Mouse (Mus musculus) heart, embryonic 16.5 days (tissue): ENCODE results near the gene Zglp1. TPM values are rescaled to one million over a fixed set of nuclear protein-coding genes. Genes with fewer than 3 reads are reported as not detected.

Experiments
- ATAC-seq: fragments of 200-750 bp; cut with Nextera tagmentation; replicated peaks from 2 replicates; pipeline ENCODE4 v1.8.0; 2017; ENCODE audit warnings: moderate number of reproducible peaks; ENCODE audit not compliant: insufficient read depth, low FRiP score; ENCODE audit errors: extremely low read depth
- H3K27ac ChIP-seq: fragments of 300-500 bp; sonication (generic); 2 replicates; pipeline ENCODE4 v1.5.1; 2014; ENCODE audit warnings: mild to moderate bottlenecking, low read length, control low read depth, moderate library complexity
- H3K27me3 ChIP-seq: fragments of 300-500 bp; sonication (generic); 2 replicates; pipeline ENCODE4 v1.6.1; 2014; ENCODE audit warnings: low read length, mixed read lengths; ENCODE audit not compliant: control insufficient read depth, insufficient read depth
- H3K36me3 ChIP-seq: fragments of 300-500 bp; sonication (generic); 2 replicates; pipeline ENCODE4 v1.6.1; 2014; ENCODE audit not compliant: control insufficient read depth, insufficient read depth
- H3K4me1 ChIP-seq: fragments of 300-500 bp; sonication (generic); 2 replicates; pipeline ENCODE4 v1.6.1; 2014; ENCODE audit warnings: low read length, mixed read lengths; ENCODE audit not compliant: control insufficient read depth, insufficient read depth
- H3K4me2 ChIP-seq: fragments of 300-500 bp; sonication (generic); 2 replicates; pipeline ENCODE4 v1.6.1; 2014; ENCODE audit warnings: low read depth, mild to moderate bottlenecking, control low read depth, low read length
- H3K4me3 ChIP-seq: fragments of 300-500 bp; sonication (generic); 2 replicates; pipeline ENCODE4 v1.5.1; 2014; ENCODE audit warnings: mild to moderate bottlenecking, control low read depth, low read length
- H3K9ac ChIP-seq: fragments of 300-500 bp; sonication (generic); 2 replicates; pipeline ENCODE4 v1.6.1; 2014; ENCODE audit warnings: low read length, control low read depth
- H3K9me3 ChIP-seq: fragments of 300-500 bp; sonication (generic); replicated peaks from 2 replicates; pipeline ENCODE4 v1.6.1; 2016; ENCODE audit warnings: low read length; ENCODE audit not compliant: control insufficient read depth
- WGBS: fragments of 180-500 bp; shearing (Covaris S2); extraction: QIAGEN DNeasy Blood & Tissue Kit; methylation state at CpG from one replicate; pipeline ENCODE4 v1.1.7; 2014; 5-methylcytosine and 5-hydroxymethylcytosine counted together
- polyA plus RNA-seq: library from polyadenylated mRNA; unstranded; fragments of >200 nt; fragmentation: Nextera tagmentation; extraction: Ambion mirVana; gene quantifications from 2 replicates; pipeline ENCODE4 v1.2.1, GENCODE M21; 2015

Zglp1 gene
- polyA plus RNA-seq = 0.72 and 0.77 TPM in 2 replicates

GRCm38 (mm10) chr9:21067006-21067684 lies at the start of gene Zglp1:
TSS of gene Zglp1 (minus strand) at chr9:21067093.
- no peak within 1 kb of the TSS for H3K4me2 ChIP-seq
- H3K9ac ChIP-seq = no peak within 1 kb of the TSS
- no peaks in the 10 kb centered on the region for H3K9me3 ChIP-seq
- peaks cover under 1% of the 10 kb centered on the region; the same call in 1 of the 2 replicates for H3K4me1 ChIP-seq
- no peak within 1 kb of the TSS for H3K4me3 ChIP-seq
- 80% methylated on average over 26 of the region's 27 CpGs for WGBS
- peaks cover 20% of the 10 kb centered on the region for H3K36me3 ChIP-seq
- H3K27me3 ChIP-seq = no peaks in the 10 kb centered on the region
- no peak within 1 kb of the TSS for H3K27ac ChIP-seq
- no peak for ATAC-seq

GRCm38 (mm10) chr9:21115105-21115504 lies 48.2 kb upstream of the Zglp1 start:
- Histone ChIP-seq H3K36me3 (peaks cover 12% of the 10 kb centered on the region; the same call in 1 of the 2 replicates), H3K27ac (no peak overlapping the region), H3K27me3 (no peaks in the 10 kb centered on the region), H3K9ac (no peak overlapping the region), H3K4me1 (no peaks in the 10 kb centered on the region), H3K4me2 (no peak overlapping the region), H3K9me3 (no peaks in the 10 kb centered on the region), H3K4me3 (no peak overlapping the region)
- ATAC-seq = no peak
- WGBS = 89% methylated on average over 8 of the region's 8 CpGs

GRCm38 (mm10) chr9:21114190-21114589 lies 47.3 kb upstream of the Zglp1 start:
- Histone ChIP-seq H3K9me3 (no peaks in the 10 kb centered on the region), H3K4me1 (no peaks in the 10 kb centered on the region), H3K27ac (no peak overlapping the region), H3K9ac (no peak overlapping the region), H3K27me3 (no peaks in the 10 kb centered on the region), H3K4me2 (no peak overlapping the region), H3K36me3 (peaks cover 8% of the 10 kb centered on the region; the same call in 1 of the 2 replicates), H3K4me3 (no peak overlapping the region)
- no peak for ATAC-seq
- WGBS = 81% methylated on average over 7 of the region's 7 CpGs

GRCm38 (mm10) chr9:21113751-21114150 lies 46.9 kb upstream of the Zglp1 start:
- ATAC-seq = no peak
- no peak overlapping the region for H3K4me3 ChIP-seq
- peaks cover 8% of the 10 kb centered on the region; the same call in 1 of the 2 replicates for H3K36me3 ChIP-seq
- no peak overlapping the region for H3K9ac ChIP-seq
- no peaks in the 10 kb centered on the region for H3K4me1 ChIP-seq
- H3K27me3 ChIP-seq = no peaks in the 10 kb centered on the region
- no peaks in the 10 kb centered on the region for H3K9me3 ChIP-seq
- no peak overlapping the region for H3K27ac ChIP-seq
- 86% methylated on average over 6 of the region's 6 CpGs for WGBS
- no peak overlapping the region for H3K4me2 ChIP-seq

- no peak overlapping the region for H3K27ac ChIP-seq
- H3K4me2 ChIP-seq = no peak overlapping the region
- H3K36me3 ChIP-seq = no peaks in the 10 kb centered on the region; the same call in 1 of the 2 replicates
- no peak overlapping the region for H3K4me3 ChIP-seq
- no peak; the same call in 1 of the 2 replicates for ATAC-seq
- H3K4me1 ChIP-seq = no peaks in the 10 kb centered on the region
- WGBS = 55% methylated on average over 23 of the region's 23 CpGs
- H3K9ac ChIP-seq = no peak overlapping the region
- H3K9me3 ChIP-seq = no peaks in the 10 kb centered on the region
- H3K27me3 ChIP-seq = no peaks in the 10 kb centered on the region
Observed at GRCm38 (mm10) chr9:21107607-21108237, 40.8 kb upstream of the Zglp1 start.

GRCm38 (mm10) chr9:21105760-21106564 lies 39.1 kb upstream of the Zglp1 start:
- WGBS = 71% methylated on average over 5 of the region's 5 CpGs
- Histone ChIP-seq H3K27me3 (no peaks in the 10 kb centered on the region), H3K9ac (no peak overlapping the region), H3K4me3 (no peak overlapping the region), H3K36me3 (no peaks in the 10 kb centered on the region; the same call in 1 of the 2 replicates), H3K9me3 (no peaks in the 10 kb centered on the region), H3K4me2 (no peak overlapping the region), H3K4me1 (no peaks in the 10 kb centered on the region), H3K27ac (no peak overlapping the region)
- ATAC-seq = no peak

- Histone ChIP-seq H3K9me3 (no peaks in the 10 kb centered on the region), H3K4me1 (peaks cover 4% of the 10 kb centered on the region; the same call in 1 of the 2 replicates), H3K9ac (no peak overlapping the region), H3K36me3 (no peaks in the 10 kb centered on the region; the same call in 1 of the 2 replicates), H3K4me3 (no peak overlapping the region), H3K4me2 (no peak overlapping the region), H3K27ac (no peak overlapping the region), H3K27me3 (no peaks in the 10 kb centered on the region)
- ATAC-seq = no peak
- WGBS = 79% methylated on average over 6 of the region's 6 CpGs
Observed at GRCm38 (mm10) chr9:21104814-21105213, 37.9 kb upstream of the Zglp1 start.

- WGBS = 82% methylated on average over 2 of the region's 2 CpGs
- H3K36me3 ChIP-seq = no peaks in the 10 kb centered on the region; the same call in 1 of the 2 replicates
- H3K4me3 ChIP-seq = no peak overlapping the region
- no peaks in the 10 kb centered on the region for H3K9me3 ChIP-seq
- H3K4me1 ChIP-seq = peaks cover 4% of the 10 kb centered on the region; the same call in 1 of the 2 replicates
- no peak for ATAC-seq
- H3K4me2 ChIP-seq = no peak overlapping the region
- no peak overlapping the region for H3K9ac ChIP-seq
- no peaks in the 10 kb centered on the region for H3K27me3 ChIP-seq
- H3K27ac ChIP-seq = no peak overlapping the region
Observed at GRCm38 (mm10) chr9:21102076-21102475, 35.2 kb upstream of the Zglp1 start.
